Mouse (Mus musculus): ENCODE data around the gene Clic6.

GRCm38 (mm10) chr16:92510835-92511772 is 25.6 kb downstream of the Clic6 start:
- TF ChIP-seq CTCF (IDR thresholded peaks at IDR 0.05; ENCODE audit: low read depth, low read length) (no peak), POLR2A (IDR thresholded peaks at IDR 0.05; ENCODE audit: borderline replicate concordance, low read depth, low read length) (no peak)

Measured in bone marrow macrophage, adult 2 months (primary cell).